Mouse (Mus musculus) embryonic facial prominence, embryonic 12.5 days (tissue): ENCODE results near the gene Aqr. TPM values are rescaled to one million over a fixed set of nuclear protein-coding genes. Genes with fewer than 3 reads are reported as not detected.

Experiments used
- ATAC-seq: fragments of 200-750 bp; cut with Nextera tagmentation; 2 replicates; pipeline ENCODE4 v1.8.0; 2017; ENCODE audit not compliant: insufficient number of reproducible peaks, insufficient read depth, low FRiP score, low TSS enrichment
- H3K27ac ChIP-seq: fragments of 300-500 bp; sonication (generic); 2 replicates; pipeline ENCODE4 v1.5.1; 2016; ENCODE audit warnings: mild to moderate bottlenecking
- H3K27me3 ChIP-seq: fragments of 300-500 bp; sonication (generic); 2 replicates; pipeline ENCODE4 v1.6.1; 2016; ENCODE audit warnings: mild to moderate bottlenecking, moderate library complexity
- H3K36me3 ChIP-seq: fragments of 300-500 bp; sonication (generic); 2 replicates; pipeline ENCODE4 v1.6.1; 2016; ENCODE audit warnings: mild to moderate bottlenecking
- H3K4me1 ChIP-seq: fragments of 300-500 bp; sonication (generic); 2 replicates; pipeline ENCODE4 v1.6.1; 2016
- H3K4me2 ChIP-seq: fragments of 300-500 bp; sonication (generic); replicated peaks from 2 replicates; pipeline ENCODE4 v1.6.1; 2016; ENCODE audit warnings: mild to moderate bottlenecking, moderate library complexity
- H3K4me3 ChIP-seq: fragments of 300-500 bp; sonication (generic); 2 replicates; pipeline ENCODE4 v1.5.1; 2016; ENCODE audit warnings: mild to moderate bottlenecking
- H3K9ac ChIP-seq: fragments of 300-500 bp; sonication (generic); 2 replicates; pipeline ENCODE4 v1.6.1; 2016; ENCODE audit warnings: mild to moderate bottlenecking, moderate library complexity
- H3K9me3 ChIP-seq: fragments of 300-500 bp; sonication (generic); 2 replicates; pipeline ENCODE4 v1.6.1; 2016; ENCODE audit warnings: mild to moderate bottlenecking, moderate library complexity
- WGBS: fragments of 180-500 bp; shearing (Covaris S2); methylation state at CpG from one replicate; pipeline ENCODE4 v1.1.7; 2016; 5-methylcytosine and 5-hydroxymethylcytosine counted together
- polyA plus RNA-seq: library from polyadenylated mRNA; unstranded; fragments of >200 nt; fragmentation: Nextera tagmentation; extraction: Ambion mirVana; gene quantifications from 2 replicates; pipeline ENCODE4 v1.2.1, GENCODE M21; 2016

Gene Aqr
- polyA plus RNA-seq, 1 experiment from 2014 or later: 56.8 TPM

GRCm38 (mm10) chr2:114097627-114098026 is 89.2 kb downstream of the Aqr start:
- no peak for ATAC-seq
- H3K9ac ChIP-seq: no peak overlapping the region

DNA sequence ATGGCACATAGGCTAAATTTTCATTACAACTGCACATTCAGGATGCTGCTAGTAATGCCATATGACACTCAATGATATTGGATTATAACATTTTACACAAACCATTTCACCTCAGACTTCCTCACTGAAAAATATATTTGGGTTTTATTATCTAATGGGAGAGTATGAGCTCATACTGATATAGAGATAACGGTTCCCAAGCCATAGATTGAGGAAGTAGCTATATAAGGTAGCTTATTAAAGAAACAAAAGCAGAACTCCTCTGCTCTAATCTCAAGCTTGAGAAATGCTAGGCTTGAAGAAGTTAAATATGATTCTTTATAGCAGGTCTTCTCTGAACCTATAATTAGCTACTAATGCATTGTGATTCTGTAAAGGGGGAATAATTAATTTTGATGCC is 90.3 kb downstream of the Aqr start:
- Histone ChIP-seq H3K4me2 (no peak overlapping the region), H3K9ac (no peak overlapping the region), H3K4me1 (no peaks in the 10 kb centered on the region), H3K9me3 (no peaks in the 10 kb centered on the region), H3K4me3 (no peak overlapping the region), H3K27me3 (no peaks in the 10 kb centered on the region), H3K36me3 (peaks cover 26% of the 10 kb centered on the region), H3K27ac (no peak overlapping the region)
- ATAC-seq: no peak
- 89% methylated on average over 1 of the region's 1 CpGs for WGBS

More at GRCm38 (mm10) chr2:114097627-114098026, 89.2 kb downstream of the Aqr start:
- Histone ChIP-seq H3K9me3 (no peaks in the 10 kb centered on the region), H3K27ac (no peak overlapping the region), H3K36me3 (peaks cover 34% of the 10 kb centered on the region), H3K4me1 (no peaks in the 10 kb centered on the region), H3K4me2 (no peak overlapping the region), H3K4me3 (no peak overlapping the region), H3K27me3 (no peaks in the 10 kb centered on the region)
- 88% methylated on average over 4 of the region's 4 CpGs for WGBS

DNA sequence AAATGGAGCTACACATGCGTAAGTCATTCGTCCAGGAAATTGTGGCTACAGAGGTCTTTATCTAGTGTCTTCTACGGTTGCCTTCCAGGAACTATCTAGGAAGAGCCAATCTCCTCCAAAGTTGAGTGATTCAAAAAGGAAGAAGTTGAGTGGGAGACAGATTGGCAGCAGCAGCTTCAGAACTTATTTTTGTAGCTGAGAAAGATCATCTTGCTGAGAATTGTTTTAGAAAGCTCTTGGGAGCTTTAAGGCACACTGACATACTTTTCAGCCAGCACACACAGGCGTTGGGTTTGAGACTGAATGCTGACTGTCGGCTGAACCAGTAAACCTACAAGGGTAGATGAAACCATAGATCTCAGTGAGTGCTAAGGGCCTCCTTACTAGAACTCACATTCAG is 91.5 kb downstream of the Aqr start:
- Histone ChIP-seq H3K36me3 (peaks cover 16% of the 10 kb centered on the region), H3K4me2 (no peak overlapping the region), H3K27me3 (no peaks in the 10 kb centered on the region), H3K4me1 (no peaks in the 10 kb centered on the region), H3K27ac (no peak overlapping the region), H3K9me3 (no peaks in the 10 kb centered on the region), H3K4me3 (no peak overlapping the region), H3K9ac (no peak overlapping the region)
- WGBS: 88% methylated on average over 5 of the region's 5 CpGs
- ATAC-seq: no peak

- no peaks in the 10 kb centered on the region for H3K27me3 ChIP-seq
- H3K4me3 ChIP-seq: no peak overlapping the region
- H3K4me2 ChIP-seq: no peak overlapping the region
- peaks cover 9% of the 10 kb centered on the region for H3K36me3 ChIP-seq
- H3K9me3 ChIP-seq: no peaks in the 10 kb centered on the region
- H3K4me1 ChIP-seq: no peaks in the 10 kb centered on the region
- H3K9ac ChIP-seq: no peak overlapping the region
- ATAC-seq: no peak
- H3K27ac ChIP-seq: no peak overlapping the region
- WGBS: 100% methylated on average over 1 of the region's 1 CpGs
Measured at GRCm38 (mm10) chr2:114094696-114095095, 92.1 kb downstream of the Aqr start.

DNA sequence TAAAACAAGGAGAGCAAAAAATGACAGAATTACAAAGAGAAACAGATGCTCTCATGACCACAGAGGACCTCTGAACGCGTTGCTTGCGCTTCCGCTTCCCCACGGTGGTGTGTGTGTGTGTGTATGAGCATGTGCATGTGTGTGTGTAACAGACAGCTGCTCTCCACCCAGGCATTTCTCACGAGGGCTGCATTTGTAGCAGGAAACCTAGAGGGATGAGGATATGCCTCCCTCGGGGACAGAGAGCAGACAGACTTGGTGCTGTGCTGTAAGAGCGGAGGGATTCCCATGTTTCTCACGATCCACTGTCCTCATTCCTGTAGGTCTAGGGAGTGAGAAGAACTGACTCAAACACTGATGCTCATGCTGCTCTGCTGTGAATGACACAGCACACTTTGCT is 93.2 kb downstream of the Aqr start:
- 77% methylated on average over 9 of the region's 9 CpGs for WGBS
- Histone ChIP-seq H3K4me2 (no peak overlapping the region), H3K4me3 (no peak overlapping the region), H3K9me3 (no peaks in the 10 kb centered on the region), H3K4me1 (no peaks in the 10 kb centered on the region), H3K36me3 (peaks cover 3% of the 10 kb centered on the region; the same call in 1 of the 2 replicates), H3K27me3 (no peaks in the 10 kb centered on the region), H3K9ac (no peak overlapping the region), H3K27ac (no peak overlapping the region)
- no peak for ATAC-seq

GRCm38 (mm10) chr2:114089862-114090261 is 97.0 kb downstream of the Aqr start:
- no peak overlapping the region for H3K9ac ChIP-seq
- H3K4me2 ChIP-seq: no peak overlapping the region
- H3K4me3 ChIP-seq: no peak overlapping the region
- 74% methylated on average over 3 of the region's 3 CpGs for WGBS
- H3K9me3 ChIP-seq: no peaks in the 10 kb centered on the region
- no peaks in the 10 kb centered on the region for H3K4me1 ChIP-seq
- H3K27ac ChIP-seq: no peak overlapping the region
- H3K27me3 ChIP-seq: no peaks in the 10 kb centered on the region
- H3K36me3 ChIP-seq: no peaks in the 10 kb centered on the region
- ATAC-seq: no peak

GRCm38 (mm10) chr2:114087271-114087670 is 99.6 kb downstream of the Aqr start:
- H3K27ac ChIP-seq: no peak overlapping the region
- H3K4me1 ChIP-seq: no peaks in the 10 kb centered on the region
- no peak overlapping the region for H3K4me2 ChIP-seq
- H3K4me3 ChIP-seq: no peak overlapping the region
- ATAC-seq: no peak
- 55% methylated on average over 1 of the region's 1 CpGs for WGBS
- no peaks in the 10 kb centered on the region for H3K36me3 ChIP-seq
- no peaks in the 10 kb centered on the region for H3K9me3 ChIP-seq
- H3K9ac ChIP-seq: no peak overlapping the region
- no peaks in the 10 kb centered on the region for H3K27me3 ChIP-seq

GRCm38 (mm10) chr2:114071876-114072275 is 114.9 kb downstream of the Aqr start:
- ATAC-seq: no peak
- Histone ChIP-seq H3K27me3 (no peaks in the 10 kb centered on the region), H3K4me1 (no peaks in the 10 kb centered on the region), H3K27ac (no peak overlapping the region), H3K9ac (no peak overlapping the region), H3K9me3 (no peaks in the 10 kb centered on the region), H3K4me2 (no peak overlapping the region), H3K36me3 (no peaks in the 10 kb centered on the region), H3K4me3 (no peak overlapping the region)
- WGBS: 80% methylated on average over 2 of the region's 2 CpGs

GRCm38 (mm10) chr2:114066226-114066625 is 120.6 kb downstream of the Aqr start:
- Histone ChIP-seq H3K4me2 (no peak overlapping the region), H3K9me3 (no peaks in the 10 kb centered on the region), H3K4me3 (no peak overlapping the region), H3K27ac (no peak overlapping the region), H3K4me1 (no peaks in the 10 kb centered on the region), H3K9ac (no peak overlapping the region), H3K36me3 (no peaks in the 10 kb centered on the region), H3K27me3 (no peaks in the 10 kb centered on the region)
- WGBS: 70% methylated on average over 3 of the region's 3 CpGs
- ATAC-seq: no peak

DNA sequence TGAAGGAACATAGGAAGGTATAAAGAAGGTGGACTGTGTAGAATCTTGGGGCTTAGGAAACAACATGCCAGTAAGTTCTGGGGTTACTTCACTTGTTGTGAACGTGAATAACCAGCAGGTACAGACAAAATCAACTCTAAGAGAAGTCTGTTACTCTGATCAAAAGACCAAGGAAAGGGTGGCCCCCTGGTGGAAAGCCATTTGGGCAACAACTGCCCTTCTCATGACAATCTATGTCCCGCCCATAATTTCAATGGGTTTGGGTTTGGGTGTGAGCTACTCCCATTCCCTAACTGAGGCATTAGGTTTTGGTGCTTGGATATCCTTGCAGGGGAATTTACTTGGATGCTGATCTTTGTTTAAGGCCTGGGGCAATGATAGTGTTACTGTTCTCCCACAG is 122.8 kb downstream of the Aqr start:
- WGBS: 68% methylated on average over 2 of the region's 2 CpGs
- Histone ChIP-seq H3K9me3 (no peaks in the 10 kb centered on the region), H3K9ac (no peak overlapping the region), H3K4me3 (no peak overlapping the region), H3K4me2 (no peak overlapping the region), H3K36me3 (no peaks in the 10 kb centered on the region), H3K27me3 (no peaks in the 10 kb centered on the region), H3K27ac (no peak overlapping the region), H3K4me1 (no peaks in the 10 kb centered on the region)
- ATAC-seq: no peak

GRCm38 (mm10) chr2:114060071-114060591 is 126.7 kb downstream of the Aqr start:
- no peaks in the 10 kb centered on the region for H3K27me3 ChIP-seq
- H3K4me1 ChIP-seq: peaks cover 7% of the 10 kb centered on the region
- no peak overlapping the region for H3K9ac ChIP-seq
- ATAC-seq: no peak
- H3K4me2 ChIP-seq: no peak overlapping the region
- no peaks in the 10 kb centered on the region for H3K36me3 ChIP-seq
- no peak overlapping the region for H3K4me3 ChIP-seq
- no peaks in the 10 kb centered on the region for H3K9me3 ChIP-seq
- H3K27ac ChIP-seq: no peak overlapping the region
- WGBS: 42% methylated on average over 6 of the region's 6 CpGs

GRCm38 (mm10) chr2:114059608-114060007 is 127.2 kb downstream of the Aqr start:
- Histone ChIP-seq H3K27ac (no peak overlapping the region), H3K9me3 (no peaks in the 10 kb centered on the region), H3K4me2 (no peak overlapping the region), H3K4me1 (peaks cover 7% of the 10 kb centered on the region), H3K9ac (no peak overlapping the region), H3K4me3 (no peak overlapping the region), H3K36me3 (no peaks in the 10 kb centered on the region), H3K27me3 (no peaks in the 10 kb centered on the region)
- no peak for ATAC-seq
- WGBS: 89% methylated on average over 1 of the region's 1 CpGs
